Mouse (Mus musculus) erythroblast, embryonic 14.5 days (primary cell): ENCODE results near the gene Tecpr2. TPM values are rescaled to one million over a fixed set of nuclear protein-coding genes. Genes with fewer than 3 reads are reported as not detected.

Experiments used
- H3K27me3 ChIP-seq: 2 replicates; pipeline ENCODE4 v1.6.1; 2012; ENCODE audit warnings: inconsistent platforms; ENCODE audit not compliant: control insufficient read depth
- H3K36me3 ChIP-seq: 2 replicates; pipeline ENCODE4 v1.6.1; 2012; ENCODE audit warnings: mild to moderate bottlenecking, inconsistent platforms; ENCODE audit not compliant: control insufficient read depth
- H3K4me1 ChIP-seq: 2 replicates; pipeline ENCODE4 v1.6.1; 2012; ENCODE audit warnings: inconsistent platforms; ENCODE audit not compliant: control insufficient read depth
- H3K4me3 ChIP-seq: replicated peaks from 2 replicates; pipeline ENCODE3; 2012; ENCODE audit warnings: moderate library complexity, mild to moderate bottlenecking, inconsistent platforms
- H3K9me3 ChIP-seq: 2 replicates; pipeline ENCODE4 v1.6.1; 2012; ENCODE audit warnings: low read length, inconsistent platforms, mixed read lengths; ENCODE audit not compliant: control insufficient read depth
- GATA1 ChIP-seq: IDR thresholded peaks from 2 replicates; pipeline ENCODE4 v1.6.1; 2012; ENCODE audit warnings: low read length, inconsistent platforms, mixed read lengths
- TAL1 ChIP-seq: IDR thresholded peaks from 3 replicates; pipeline ENCODE4 v1.6.1; 2012; ENCODE audit warnings: low read length, inconsistent platforms, mixed read lengths
- polyA plus RNA-seq: library from polyadenylated mRNA; stranded (reverse); fragments of >175 nt; gene quantifications from 2 replicates; pipeline ENCODE4 v1.2.3, GENCODE M21; 2012

Tecpr2 gene
- polyA plus RNA-seq, 1 experiment, result 0.16 TPM

DNA sequence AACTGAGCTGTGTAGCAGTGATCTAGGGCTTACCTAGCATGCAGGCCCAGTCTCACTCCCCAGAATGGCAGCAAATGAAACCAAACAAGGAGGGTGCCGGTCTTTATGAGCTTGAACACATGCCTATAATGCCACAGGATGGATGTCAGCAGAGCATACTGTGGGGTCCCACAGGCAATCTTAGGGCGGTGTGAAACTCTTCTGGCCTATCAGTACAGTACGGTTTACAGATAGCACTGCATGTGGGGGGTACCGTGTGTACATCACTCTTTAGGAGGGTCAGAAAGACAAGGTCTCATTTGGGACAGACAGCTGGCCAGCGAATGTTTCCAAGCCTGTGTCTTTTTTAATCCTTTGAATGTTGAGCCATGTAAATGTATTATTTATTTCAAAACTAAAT is 82.9 kb downstream of the Tecpr2 start:
- Histone ChIP-seq H3K27me3 (peaks cover 2% of the 10 kb centered on the region; the same call in 1 of the 2 replicates), H3K4me3 (peak overlapping the region; percentile 44), H3K9me3 (peaks cover 8% of the 10 kb centered on the region), H3K4me1 (peaks cover 97% of the 10 kb centered on the region), H3K36me3 (peaks cover 99% of the 10 kb centered on the region)
- TF ChIP-seq TAL1, result no peak
- TF ChIP-seq GATA1, result no peak

DNA sequence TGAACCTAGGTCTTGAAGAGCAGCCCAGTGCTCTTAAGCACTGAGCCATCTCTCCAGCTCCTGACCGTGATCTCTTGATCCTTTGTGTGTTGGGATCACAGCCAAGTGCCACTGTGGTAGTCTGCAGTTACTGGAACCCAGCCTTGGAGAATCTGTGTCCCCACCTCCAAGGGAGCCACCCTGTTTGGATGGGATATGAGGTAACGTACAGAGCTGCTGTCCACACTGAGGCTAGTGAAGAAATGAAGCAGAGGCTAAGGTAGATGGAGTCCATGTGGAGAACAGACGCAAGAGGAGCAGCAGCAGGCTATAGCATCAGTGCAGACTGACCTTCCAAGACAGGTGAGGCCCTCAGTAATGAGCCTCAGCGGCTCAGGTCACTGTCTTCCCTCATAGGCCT is 84.8 kb downstream of the Tecpr2 start:
- peaks cover 13% of the 10 kb centered on the region for H3K9me3 ChIP-seq
- peaks cover 91% of the 10 kb centered on the region for H3K4me1 ChIP-seq
- H3K27me3 ChIP-seq, result peaks cover 5% of the 10 kb centered on the region; the same call in 1 of the 2 replicates
- peak overlapping the region; percentile 81 for H3K4me3 ChIP-seq
- TF ChIP-seq GATA1 (no peak), TAL1 (no peak)
- H3K36me3 ChIP-seq, result peaks cover 96% of the 10 kb centered on the region

DNA sequence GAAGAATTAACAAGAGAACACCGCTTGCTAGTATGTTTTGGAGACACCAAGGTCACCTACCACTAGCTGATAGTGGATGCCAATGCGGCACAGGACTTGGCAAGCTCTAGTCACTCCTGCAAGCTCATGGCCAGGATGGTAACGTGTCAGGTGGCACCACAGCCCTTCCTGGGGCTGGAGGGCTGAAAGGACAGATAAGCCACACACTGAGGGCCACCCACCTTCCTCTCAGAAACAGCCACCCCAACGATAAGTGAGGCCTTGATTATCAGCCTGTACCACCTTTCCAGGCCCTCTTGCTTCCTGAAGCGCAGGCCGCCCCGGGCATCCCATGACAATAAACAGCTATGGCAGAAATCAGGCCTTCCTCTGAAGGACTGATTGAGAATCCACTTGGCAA is 85.2 kb downstream of the Tecpr2 start:
- Histone ChIP-seq H3K4me3 (peak overlapping the region; percentile 81), H3K4me1 (peaks cover 89% of the 10 kb centered on the region), H3K36me3 (peaks cover 91% of the 10 kb centered on the region), H3K27me3 (peaks cover 5% of the 10 kb centered on the region; the same call in 1 of the 2 replicates), H3K9me3 (peaks cover 13% of the 10 kb centered on the region)
- peak; percentile 99 for TF ChIP-seq TAL1
- peak; percentile 98 for TF ChIP-seq GATA1

DNA sequence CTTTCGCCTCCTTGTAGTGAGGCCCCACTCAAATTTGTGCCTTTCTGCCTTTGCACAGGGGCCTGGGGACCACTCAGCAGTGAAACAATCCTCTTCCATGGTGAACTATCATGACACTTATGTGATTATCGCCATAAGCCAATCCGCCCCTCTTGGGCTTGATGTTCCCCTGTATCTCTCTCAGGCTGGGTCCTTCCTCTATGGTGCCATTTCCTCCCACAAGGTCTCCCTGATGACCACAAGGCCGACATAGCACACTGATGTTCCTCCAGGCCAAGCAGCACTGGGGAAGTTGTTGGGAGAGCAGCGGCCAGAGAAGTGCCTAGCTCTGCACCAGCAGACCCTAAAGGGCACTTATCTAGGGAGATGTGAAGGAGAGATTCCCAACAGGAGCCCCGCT is 85.7 kb downstream of the Tecpr2 start:
- peaks cover 13% of the 10 kb centered on the region for H3K9me3 ChIP-seq
- H3K27me3 ChIP-seq, result peaks cover 5% of the 10 kb centered on the region; the same call in 1 of the 2 replicates
- H3K4me1 ChIP-seq, result peaks cover 91% of the 10 kb centered on the region
- peaks cover 87% of the 10 kb centered on the region for H3K36me3 ChIP-seq
- peak overlapping the region; percentile 81 for H3K4me3 ChIP-seq
- TF ChIP-seq GATA1 (no peak), TAL1 (no peak)

DNA sequence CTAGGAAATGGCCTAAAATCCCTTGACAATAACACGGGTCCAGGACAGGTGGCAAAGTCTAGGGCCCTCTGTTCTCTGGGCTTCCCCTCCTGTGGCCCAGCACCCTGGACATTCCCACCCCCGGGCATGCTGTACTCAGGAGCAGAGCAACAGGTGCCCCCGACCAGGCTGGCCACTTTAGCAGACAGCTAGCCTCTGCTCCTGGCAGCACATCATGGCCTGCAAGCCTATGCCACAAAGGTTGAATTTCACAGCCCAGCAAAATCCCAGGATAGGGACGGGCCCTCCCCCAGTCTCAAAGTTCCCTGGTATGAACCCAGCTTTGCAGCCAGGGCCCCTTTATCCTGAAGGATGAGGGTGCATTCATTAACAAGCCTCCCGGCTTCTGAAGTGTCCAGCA is 86.3 kb downstream of the Tecpr2 start:
- Histone ChIP-seq H3K4me1 (peaks cover 91% of the 10 kb centered on the region), H3K9me3 (peaks cover 13% of the 10 kb centered on the region), H3K36me3 (peaks cover 80% of the 10 kb centered on the region), H3K4me3 (peak overlapping the region; percentile 81), H3K27me3 (peaks cover 5% of the 10 kb centered on the region; the same call in 1 of the 2 replicates)
- TF ChIP-seq GATA1 (no peak), TAL1 (no peak)

DNA sequence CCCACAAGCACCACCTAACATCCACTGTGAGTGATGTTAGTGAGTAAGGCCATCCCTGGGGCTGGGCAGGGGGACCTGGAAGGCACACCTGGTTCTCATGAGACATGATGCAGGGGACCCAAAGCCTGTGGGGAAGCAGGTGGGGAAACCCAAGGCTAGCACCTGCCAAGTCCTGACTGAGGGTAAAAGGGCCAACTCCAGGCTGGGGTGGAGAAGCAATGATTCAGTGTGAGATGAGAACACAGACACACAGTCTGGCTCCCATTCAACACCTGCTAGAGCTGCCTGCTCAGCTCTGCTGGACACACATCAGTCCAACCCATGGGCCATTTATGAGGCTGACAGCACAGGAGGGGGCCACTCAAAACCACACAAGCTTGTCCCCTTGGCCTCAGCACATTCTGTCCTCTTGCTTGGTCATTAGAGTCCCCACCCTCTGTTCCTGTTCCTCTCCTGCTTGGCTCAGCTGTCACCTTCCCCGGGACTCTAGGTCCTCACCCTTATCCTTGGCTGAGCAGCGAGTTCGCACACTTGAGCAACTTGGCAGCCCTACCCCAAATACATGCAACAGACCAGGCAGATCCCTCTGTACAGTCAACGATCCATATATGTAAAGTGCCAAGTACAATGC is 86.9 kb downstream of the Tecpr2 start:
- Histone ChIP-seq H3K27me3 (peaks cover 5% of the 10 kb centered on the region; the same call in 1 of the 2 replicates), H3K4me3 (peak overlapping the region; percentile 81), H3K36me3 (peaks cover 75% of the 10 kb centered on the region), H3K9me3 (peaks cover 13% of the 10 kb centered on the region), H3K4me1 (peaks cover 90% of the 10 kb centered on the region)
- TF ChIP-seq GATA1, result no peak
- no peak for TF ChIP-seq TAL1

DNA sequence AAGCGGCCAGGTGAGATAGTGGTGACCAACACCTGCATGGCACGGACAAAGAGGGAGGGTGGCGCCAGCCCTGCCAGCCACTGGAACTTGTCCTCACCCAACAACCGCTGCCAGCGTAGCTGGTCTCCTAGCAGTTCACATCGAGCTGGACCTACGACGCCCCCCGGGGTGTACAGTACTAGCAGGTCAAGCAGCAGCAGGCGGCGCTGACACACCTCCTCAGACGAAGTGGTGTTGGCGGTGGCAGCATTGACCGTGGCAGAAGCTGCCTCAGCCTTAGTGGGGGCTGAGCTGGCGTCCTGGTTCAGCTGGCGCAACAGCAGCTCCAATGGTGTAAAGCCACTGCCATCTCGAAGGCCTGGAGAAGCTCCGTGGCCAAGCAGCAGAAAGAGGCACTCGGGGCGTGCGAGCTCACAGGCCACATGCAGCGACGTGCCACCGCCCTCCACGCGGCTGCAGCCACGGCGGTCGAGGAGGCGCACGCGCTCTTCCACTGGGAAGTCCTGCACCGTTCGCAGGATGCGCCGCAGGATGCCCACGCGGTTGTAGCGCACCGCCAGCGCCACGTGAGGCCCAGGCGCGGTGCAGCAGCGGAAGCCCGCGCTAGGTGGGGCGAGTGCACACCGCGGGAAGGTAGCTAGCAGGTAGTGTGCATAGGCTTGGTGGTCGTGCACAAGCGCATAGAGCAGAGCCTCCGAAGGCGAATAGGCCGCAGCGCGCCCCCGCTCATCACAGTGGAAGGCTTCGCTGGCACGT is 87.7 kb downstream of the Tecpr2 start:
- H3K4me1 ChIP-seq, result peaks cover 84% of the 10 kb centered on the region
- peak overlapping the region; percentile 81 for H3K4me3 ChIP-seq
- no peak for TF ChIP-seq GATA1
- no peak for TF ChIP-seq TAL1
- peaks cover 13% of the 10 kb centered on the region for H3K9me3 ChIP-seq
- peaks cover 5% of the 10 kb centered on the region; the same call in 1 of the 2 replicates for H3K27me3 ChIP-seq
- peaks cover 67% of the 10 kb centered on the region for H3K36me3 ChIP-seq

DNA sequence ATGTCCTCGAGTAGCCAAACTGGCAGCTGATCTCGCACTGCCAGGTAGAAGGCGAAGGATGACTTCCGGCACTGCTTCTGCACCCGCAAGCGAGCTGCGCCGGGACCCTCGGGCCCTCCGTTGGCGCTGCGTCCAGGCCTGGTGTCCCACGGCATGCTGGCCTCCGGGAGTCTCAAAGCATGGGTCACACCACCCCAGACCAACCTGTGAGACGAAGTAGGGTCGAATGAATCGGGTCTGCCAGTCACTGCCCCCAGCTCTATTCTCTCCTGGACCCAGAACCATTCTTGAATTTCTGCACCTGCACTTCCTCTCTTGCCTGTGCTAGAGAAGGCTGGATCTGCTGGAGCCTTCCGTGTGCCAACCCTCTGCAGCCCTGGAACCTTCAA is 88.3 kb downstream of the Tecpr2 start:
- peaks cover 5% of the 10 kb centered on the region; the same call in 1 of the 2 replicates for H3K27me3 ChIP-seq
- no peak for TF ChIP-seq TAL1
- no peak for TF ChIP-seq GATA1
- peak overlapping the region; percentile 81 for H3K4me3 ChIP-seq
- H3K4me1 ChIP-seq, result peaks cover 80% of the 10 kb centered on the region
- peaks cover 61% of the 10 kb centered on the region for H3K36me3 ChIP-seq
- H3K9me3 ChIP-seq, result peaks cover 13% of the 10 kb centered on the region
